10 mouse cellular contexts compared by ENCODE assay signal in the genomic region with DNA sequence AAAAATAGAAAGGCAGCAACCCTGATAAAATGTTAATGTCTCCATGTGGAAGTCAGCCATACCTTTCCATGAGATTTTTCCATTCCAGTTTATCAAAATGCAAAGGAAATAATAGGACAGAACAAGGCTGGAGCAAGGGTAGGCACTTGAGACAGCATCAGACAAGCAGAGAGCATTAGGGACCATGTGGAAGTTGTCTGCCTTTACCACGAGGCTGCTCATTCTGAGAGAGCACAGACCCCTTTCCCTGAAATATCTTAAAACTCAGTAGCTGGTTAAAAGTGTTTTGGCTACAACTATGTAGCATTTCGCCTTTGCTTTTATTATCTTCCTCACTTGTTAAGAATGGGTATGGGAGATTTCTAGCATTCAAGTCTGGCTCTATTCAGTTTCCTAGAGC. TPM values are rescaled to one million over a fixed set of nuclear protein-coding genes. Genes with fewer than 3 reads are reported as not detected.
DNase-seq lines count a peak whose midpoint lies in the region; ATAC-seq lines count a peak whose summit lies in the region.
"Had no signal": no experiment of that assay in that cellular context is flagged by ENCODE, and none has a peak within 500 bp of the region (broad histone marks: within the 10 kb centered on the region; RNA-seq: fewer than 3 reads in every experiment).

No protein-coding gene starts in this region.

- no peak for DNase-seq in kidney, adult 18-20 months
- DNase-seq in embryonic facial prominence, embryonic 14.5 days (ENCODE audit: low spot score) = no peak
- DNase-seq in cerebellum, postnatal 36 days = no peak
- DNase-seq in urinary bladder, postnatal 14 days (ENCODE audit: low spot score) = no peak
- no peak for DNase-seq in ovary, postnatal 36 days (ENCODE audit: low spot score)
- DNase-seq: lung, postnatal 10 days had no signal

- H3K4me2 ChIP-seq in kidney, embryonic 15.5 days = peak overlapping the region; percentile 70
- H3K4me2 ChIP-seq in embryonic facial prominence, embryonic 14.5 days (ENCODE audit: low read depth, low read length) = peak overlapping the region; percentile 67
- peak overlapping the region; percentile 77 for H3K4me2 ChIP-seq in intestine, embryonic 16.5 days (ENCODE audit: low read depth, low read length)
- H3K4me2 ChIP-seq in midbrain, embryonic 16.5 days (ENCODE audit: low read length) = peak overlapping the region; percentile 68

- no peaks in the 10 kb centered on the region for H3K27me3 ChIP-seq in kidney, embryonic 15.5 days
- no peaks in the 10 kb centered on the region for H3K27me3 ChIP-seq in embryonic facial prominence, embryonic 14.5 days (replicated peaks; ENCODE audit: control insufficient read depth, insufficient read depth, low read length)
- H3K27me3 ChIP-seq in intestine, embryonic 16.5 days (replicated peaks; ENCODE audit: control insufficient read depth, insufficient read depth, low read length) = no peaks in the 10 kb centered on the region
- H3K27me3 ChIP-seq in midbrain, embryonic 16.5 days (ENCODE audit: control insufficient read depth, insufficient read depth, low read depth, low read length) = no peaks in the 10 kb centered on the region

- H3K36me3 ChIP-seq in kidney, embryonic 15.5 days = peaks cover 11% of the 10 kb centered on the region; the same call in 1 of the 2 replicates
- no peaks in the 10 kb centered on the region; the same call in 1 of the 2 replicates for H3K36me3 ChIP-seq in embryonic facial prominence, embryonic 14.5 days (ENCODE audit: control insufficient read depth, insufficient read depth, low read length)
- H3K36me3 ChIP-seq in intestine, embryonic 16.5 days (ENCODE audit: control insufficient read depth, insufficient read depth, low read length) = no peaks in the 10 kb centered on the region
- no peaks in the 10 kb centered on the region for H3K36me3 ChIP-seq in midbrain, embryonic 16.5 days (ENCODE audit: control insufficient read depth, insufficient read depth, low read length)

- H3K4me1 ChIP-seq in kidney, embryonic 15.5 days = peaks cover 15% of the 10 kb centered on the region
- peaks cover 9% of the 10 kb centered on the region for H3K4me1 ChIP-seq in embryonic facial prominence, embryonic 14.5 days (ENCODE audit: control insufficient read depth, insufficient read depth, low read length)
- H3K4me1 ChIP-seq in intestine, embryonic 16.5 days (ENCODE audit: control insufficient read depth, insufficient read depth, low read length) = peaks cover 14% of the 10 kb centered on the region; the same call in 1 of the 2 replicates
- H3K4me1 ChIP-seq in midbrain, embryonic 16.5 days (ENCODE audit: control insufficient read depth, insufficient read depth, low read length) = peaks cover 8% of the 10 kb centered on the region; the same call in 1 of the 2 replicates

- peak overlapping the region; percentile 77; the same call in 1 of the 2 replicates for H3K4me3 ChIP-seq in kidney, embryonic 15.5 days (replicated peaks)
- H3K4me3 ChIP-seq in embryonic facial prominence, embryonic 14.5 days (ENCODE audit: low read depth, low read length) = peak overlapping the region; percentile 64
- H3K4me3 ChIP-seq in intestine, embryonic 16.5 days (ENCODE audit: low read length) = peak overlapping the region; percentile 80
- H3K4me3 ChIP-seq in midbrain, embryonic 16.5 days (ENCODE audit: low read depth, low read length) = no peak overlapping the region

- no peaks in the 10 kb centered on the region for H3K9me3 ChIP-seq in kidney, embryonic 15.5 days (replicated peaks)
- H3K9me3 ChIP-seq in embryonic facial prominence, embryonic 14.5 days (ENCODE audit: control insufficient read depth, low read length) = no peaks in the 10 kb centered on the region
- no peaks in the 10 kb centered on the region for H3K9me3 ChIP-seq in intestine, embryonic 16.5 days (ENCODE audit: control insufficient read depth, low read length)
- H3K9me3 ChIP-seq in midbrain, embryonic 16.5 days (replicated peaks; ENCODE audit: control insufficient read depth, low read length, poor library complexity, severe bottlenecking) = no peaks in the 10 kb centered on the region

- H3K27ac ChIP-seq in kidney, embryonic 15.5 days = no peak overlapping the region
- peak overlapping the region; percentile 89; the same call in 1 of the 2 replicates for H3K27ac ChIP-seq in embryonic facial prominence, embryonic 14.5 days (replicated peaks; ENCODE audit: low read depth, low read length)
- no peak overlapping the region for H3K27ac ChIP-seq in intestine, embryonic 16.5 days (ENCODE audit: low read length)
- H3K27ac ChIP-seq in midbrain, embryonic 16.5 days (ENCODE audit: low read length) = no peak overlapping the region

- no peak for ATAC-seq in kidney, embryonic 15.5 days (replicated peaks; ENCODE audit: low FRiP score)
- no peak for ATAC-seq in embryonic facial prominence, embryonic 14.5 days (ENCODE audit: low read depth)
- ATAC-seq in intestine, embryonic 16.5 days = no peak
- no peak for ATAC-seq in midbrain, embryonic 16.5 days

- peak overlapping the region; percentile 77; the same call in 1 of the 2 replicates for H3K9ac ChIP-seq in kidney, embryonic 15.5 days
- peak overlapping the region; percentile 82; the same call in 1 of the 2 replicates for H3K9ac ChIP-seq in embryonic facial prominence, embryonic 14.5 days (ENCODE audit: low read depth, low read length)
- peak overlapping the region; percentile 93; the same call in 1 of the 2 replicates for H3K9ac ChIP-seq in intestine, embryonic 16.5 days (ENCODE audit: low read depth, low read length)
- no peak overlapping the region for H3K9ac ChIP-seq in midbrain, embryonic 16.5 days (ENCODE audit: low read depth, low read length)

- 69% methylated on average over 2 of the region's 2 CpGs for whole genome bisulfite sequencing in kidney, embryonic 15.5 days
- WGBS in embryonic facial prominence, embryonic 14.5 days = 36% methylated on average over 2 of the region's 2 CpGs
- 63% methylated on average over 2 of the region's 2 CpGs for WGBS in intestine, embryonic 16.5 days
- 61% methylated on average over 2 of the region's 2 CpGs for WGBS in midbrain, embryonic 16.5 days

RNA-seq across cellular contexts. Expression of gene Amacr, which starts 0.8 kb away (rescaled TPM):
- 26.0 and 31.2 TPM in 2 replicates for polyA plus RNA-seq in kidney, embryonic 15.5 days (2015; fragmentation: Nextera tagmentation; extraction: Ambion mirVana)
- 27.9 and 28.6 TPM in 2 replicates for polyA plus RNA-seq in embryonic facial prominence, embryonic 14.5 days (2014; fragmentation: Nextera tagmentation; extraction: Ambion mirVana)
- 27.1 and 29.4 TPM in 2 replicates for polyA plus RNA-seq in intestine, embryonic 16.5 days (2015; fragmentation: Nextera tagmentation; extraction: Ambion mirVana)
- 9.8 and 10.8 TPM in 2 replicates for polyA plus RNA-seq in midbrain, embryonic 16.5 days (2015; fragmentation: Nextera tagmentation; extraction: Ambion mirVana)

RNA-seq across cellular contexts. Expression of gene Slc45a2, which starts 19.8 kb away (rescaled TPM):
- 0.06 and 0.14 TPM in 2 replicates for polyA plus RNA-seq in kidney, embryonic 15.5 days (2015; fragmentation: Nextera tagmentation; extraction: Ambion mirVana)
- 0.86 and 1.1 TPM in 2 replicates for polyA plus RNA-seq in embryonic facial prominence, embryonic 14.5 days (2014; fragmentation: Nextera tagmentation; extraction: Ambion mirVana)
- polyA plus RNA-seq in intestine, embryonic 16.5 days (2015; fragmentation: Nextera tagmentation; extraction: Ambion mirVana) = not detected in 2 replicates
- 0.06 TPM in 1 of 2 replicates, not detected in the other for polyA plus RNA-seq in midbrain, embryonic 16.5 days (2015; fragmentation: Nextera tagmentation; extraction: Ambion mirVana)

RNA-seq across cellular contexts. Expression of gene C1qtnf3, which starts 28.6 kb away (rescaled TPM):
- 14.7 and 15.8 TPM in 2 replicates for polyA plus RNA-seq in kidney, embryonic 15.5 days (2015; fragmentation: Nextera tagmentation; extraction: Ambion mirVana)
- 115 and 159 TPM in 2 replicates for polyA plus RNA-seq in embryonic facial prominence, embryonic 14.5 days (2014; fragmentation: Nextera tagmentation; extraction: Ambion mirVana)
- polyA plus RNA-seq in intestine, embryonic 16.5 days (2015; fragmentation: Nextera tagmentation; extraction: Ambion mirVana) = 2.2 and 2.7 TPM in 2 replicates
- 0.51 and 1.0 TPM in 2 replicates for polyA plus RNA-seq in midbrain, embryonic 16.5 days (2015; fragmentation: Nextera tagmentation; extraction: Ambion mirVana)
- polyA plus RNA-seq: spleen, adult 2 months had no signal

RNA-seq across cellular contexts. Expression of gene Rxfp3, which starts 57.1 kb away (rescaled TPM):
- polyA plus RNA-seq in kidney, embryonic 15.5 days (2015; fragmentation: Nextera tagmentation; extraction: Ambion mirVana) = 0.39 and 0.53 TPM in 2 replicates
- 1.2 and 1.6 TPM in 2 replicates for polyA plus RNA-seq in embryonic facial prominence, embryonic 14.5 days (2014; fragmentation: Nextera tagmentation; extraction: Ambion mirVana)
- polyA plus RNA-seq in intestine, embryonic 16.5 days (2015; fragmentation: Nextera tagmentation; extraction: Ambion mirVana) = not detected in 2 replicates
- polyA plus RNA-seq in midbrain, embryonic 16.5 days (2015; fragmentation: Nextera tagmentation; extraction: Ambion mirVana) = 2.6 and 3.5 TPM in 2 replicates
- polyA plus RNA-seq: spleen, adult 2 months had no signal
